Mouse (Mus musculus): Measurements from ENCODE around the gene Irf2bpl.

DNA sequence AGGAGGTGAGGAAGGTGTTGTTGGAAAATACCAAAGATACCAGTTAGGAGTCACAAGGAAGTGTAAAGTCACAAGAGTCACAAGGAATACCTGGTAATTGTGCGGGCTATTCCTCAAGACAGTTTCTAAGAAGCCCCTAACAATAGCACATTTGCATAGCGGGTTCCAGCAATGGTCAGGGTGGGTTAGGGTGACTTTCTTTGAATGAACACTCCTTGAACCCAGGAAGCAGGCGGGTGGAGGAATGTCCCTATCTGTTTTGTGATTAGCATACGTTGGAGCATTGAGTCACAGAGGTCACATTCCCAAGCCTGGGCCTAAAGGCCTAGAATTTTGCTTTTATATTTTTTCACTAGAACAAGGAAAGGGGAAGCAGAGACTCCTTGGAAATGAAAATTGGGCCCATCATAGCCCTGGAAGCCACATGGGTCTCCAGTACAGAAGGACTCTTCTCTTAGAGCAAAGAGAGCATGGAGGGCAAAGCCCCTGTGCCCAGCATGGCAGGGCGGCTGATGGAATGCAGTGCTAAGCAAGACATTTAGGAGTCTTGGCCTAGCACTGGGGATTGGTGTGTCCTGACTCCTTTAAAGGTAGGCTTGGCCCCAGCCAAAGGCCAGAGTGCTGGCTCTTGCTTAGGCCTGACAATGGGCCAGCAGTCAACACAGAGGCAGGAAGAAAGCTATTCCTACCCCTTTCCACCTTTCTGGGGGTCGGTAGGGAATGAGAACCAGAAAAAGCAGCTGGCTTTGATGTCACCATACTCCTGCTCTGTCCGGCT lies 32.4 kb upstream of the Irf2bpl start:
- TF ChIP-seq CTCF (IDR thresholded peaks at IDR 0.05; ENCODE audit: low read depth, low read length) (no peak), POLR2A (IDR thresholded peaks at IDR 0.05; ENCODE audit: extremely low read depth, insufficient read depth, low read length) (no peak)
